Mouse (Mus musculus) adrenal gland, adult (tissue): ENCODE measurements at regions not wholly inside any gene's neighbourhood (a gene's known extent, or its start where the extent isn't known, plus 50 kb on each side); places are given as distances from the start of the nearest gene placed in this dataset.

ENCODE experiments used
- DNase-seq, 2 experiments: peaks; one replicate each; pipeline ENCODE4 v3.0.0; 2022 to 2023; ENCODE audit warnings: low spot score in 1 of 2; ENCODE audit not compliant: inconsistent age in 2 of 2

DNA sequence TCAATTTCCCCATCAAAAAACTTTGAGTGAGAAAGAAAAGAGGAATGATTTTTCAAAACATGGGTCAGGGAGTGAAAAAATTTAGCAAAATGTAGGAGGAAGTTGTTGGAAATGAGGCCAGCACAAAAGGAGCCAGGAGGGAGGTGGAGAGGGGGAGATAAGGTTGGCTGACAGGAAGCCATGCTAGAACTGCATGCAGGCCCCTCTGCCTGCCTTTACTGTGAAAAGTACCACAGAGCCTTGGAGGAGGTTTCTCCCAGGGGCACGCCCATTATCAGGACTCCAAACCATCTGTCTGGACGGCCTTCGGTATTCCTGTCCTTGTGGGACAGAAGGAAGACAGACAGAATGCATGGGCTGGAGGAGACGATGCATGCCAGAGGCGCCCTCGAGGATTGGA is 183.3 kb upstream of the Gm15217 start:
- no peak for DNase-seq

DNA sequence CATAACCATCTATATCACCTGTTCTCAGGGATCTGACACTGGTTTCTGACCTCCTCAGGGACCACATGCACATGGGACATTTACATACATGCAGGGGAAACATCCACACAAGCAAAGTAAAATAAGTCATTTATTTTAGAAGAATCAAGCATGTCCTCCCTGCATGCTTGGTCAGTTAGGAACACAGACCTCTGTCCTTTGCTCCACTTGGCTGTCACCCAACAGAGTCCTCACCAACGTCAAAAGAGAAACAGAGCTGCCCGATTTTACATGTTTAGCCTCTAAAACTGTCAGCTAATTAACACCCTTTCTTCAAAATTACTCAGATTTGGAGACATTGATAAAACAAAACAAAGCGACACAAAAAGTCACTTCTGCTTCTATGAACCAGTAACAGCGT is 176.4 kb upstream of the Gm15217 start:
- DNase-seq: no peak

- DNase-seq: no peak
Measured at GRCm38 (mm10) chr14:46220483-46220882, 158.7 kb upstream of the Gm15217 start.

DNA sequence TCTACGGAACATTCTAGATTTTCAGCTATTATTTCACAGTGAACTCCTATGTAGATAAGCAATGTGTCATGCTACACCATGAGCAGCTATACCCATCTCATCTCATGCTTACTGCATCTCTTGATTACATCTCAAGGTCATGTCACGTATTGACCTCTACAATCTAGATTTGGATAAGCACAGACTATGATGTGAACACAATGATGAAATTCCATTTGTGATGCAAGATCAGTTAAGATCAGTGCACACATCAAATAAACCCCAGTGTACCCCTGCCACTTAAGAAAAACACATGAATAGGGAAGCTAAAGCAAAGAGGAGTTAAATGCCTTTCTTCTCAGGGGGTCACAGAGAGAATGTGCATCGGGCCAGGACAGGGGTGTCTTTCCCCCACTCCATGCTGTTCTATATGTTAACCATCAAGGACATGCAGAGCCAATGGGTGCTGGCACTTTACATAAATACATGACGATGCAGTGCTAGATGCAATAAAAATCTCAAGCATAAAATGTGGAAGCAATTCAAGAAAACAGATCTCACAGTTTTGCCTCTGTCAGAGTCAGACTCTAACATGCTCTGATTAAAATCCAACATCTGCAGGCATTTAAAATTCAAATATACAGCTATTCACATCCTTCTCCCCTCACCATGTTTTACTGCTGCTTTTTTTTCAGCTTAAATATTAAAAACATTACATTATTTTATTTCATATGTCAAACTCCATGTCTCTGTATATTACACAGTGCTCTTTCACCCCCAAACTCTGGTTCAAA is 157.1 kb upstream of the Gm15217 start:
- DNase-seq: no peak

- DNase-seq: no peak
Measured at GRCm38 (mm10) chr14:46223008-46223407, 156.2 kb upstream of the Gm15217 start.

GRCm38 (mm10) chr14:46224421-46224950 is 154.7 kb upstream of the Gm15217 start:
- DNase-seq: no peak

DNA sequence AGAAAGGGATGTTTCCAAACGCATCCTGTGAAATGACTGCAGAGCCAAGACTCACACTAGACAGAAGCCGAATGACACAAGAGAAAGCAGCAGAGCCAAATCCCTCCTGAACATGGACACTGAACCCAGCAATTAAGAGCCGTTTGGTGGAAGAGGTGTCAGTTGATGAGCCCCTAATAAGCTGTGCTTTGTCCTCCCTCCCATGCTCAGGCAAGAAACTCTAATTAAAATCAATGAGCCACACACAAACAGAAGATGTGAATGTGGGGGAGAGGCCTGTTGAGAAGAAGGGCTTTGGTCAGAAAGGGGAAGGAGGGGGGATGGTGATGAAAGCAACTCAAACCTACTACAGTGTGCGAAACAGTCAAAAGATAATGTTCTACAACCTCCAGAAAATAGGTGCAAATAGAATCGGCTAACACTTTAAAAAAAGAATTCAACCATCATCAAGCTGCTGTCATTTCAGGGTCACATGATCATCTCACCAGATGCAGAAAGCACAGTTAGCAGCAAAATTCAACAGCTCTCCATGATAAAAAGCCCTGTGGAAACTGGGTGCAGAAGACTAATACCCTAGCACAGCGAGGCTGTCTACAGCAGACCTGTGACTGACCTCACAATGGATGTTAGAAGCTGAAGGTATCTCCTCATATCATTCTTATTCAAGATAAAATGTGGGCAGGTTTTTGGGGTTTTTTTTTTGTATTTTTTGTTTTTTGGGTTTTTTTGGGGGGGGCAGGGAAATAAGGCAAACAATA is 153.2 kb upstream of the Gm15217 start:
- no peak for DNase-seq

- DNase-seq: no peak
Measured at GRCm38 (mm10) chr14:46234040-46234439, 145.2 kb upstream of the Gm15217 start.

GRCm38 (mm10) chr14:46234835-46235234 is 144.4 kb upstream of the Gm15217 start:
- DNase-seq: no peak

DNA sequence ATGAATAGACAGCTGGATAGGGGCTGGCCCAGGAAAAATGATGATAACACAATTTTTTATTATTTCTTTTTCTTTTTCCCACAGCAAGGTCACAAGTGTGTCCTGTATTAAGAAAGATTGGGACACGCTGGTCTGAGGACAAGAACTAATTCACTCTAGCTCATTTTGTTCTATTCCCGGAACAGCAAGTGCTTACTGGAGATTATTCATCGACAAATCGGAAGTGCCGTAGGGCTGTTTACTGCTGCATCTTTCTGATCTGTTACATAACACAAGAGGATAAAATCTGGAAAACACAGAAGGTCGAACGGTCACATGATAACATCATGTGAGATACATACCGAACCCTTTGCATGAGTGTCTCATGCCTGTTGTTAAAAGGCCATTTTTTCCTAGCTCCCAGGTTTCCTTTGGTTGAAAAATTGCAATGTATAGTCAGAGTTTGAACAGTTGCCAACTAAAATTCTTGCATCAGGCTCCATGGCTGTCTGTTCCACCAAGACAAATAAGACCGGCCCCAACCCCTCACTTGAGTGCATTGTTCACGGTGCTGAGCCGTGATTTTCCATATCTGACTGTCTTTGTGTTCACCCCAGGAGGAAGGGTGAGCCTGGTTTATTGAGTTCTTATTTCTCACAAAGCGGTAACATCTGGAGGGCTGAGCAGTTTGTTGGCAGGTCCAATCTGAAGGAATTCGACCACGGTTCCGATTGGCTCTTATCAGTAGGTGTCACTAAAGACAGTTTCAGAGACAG is 139.0 kb upstream of the Gm15217 start:
- no peak for DNase-seq

DNA sequence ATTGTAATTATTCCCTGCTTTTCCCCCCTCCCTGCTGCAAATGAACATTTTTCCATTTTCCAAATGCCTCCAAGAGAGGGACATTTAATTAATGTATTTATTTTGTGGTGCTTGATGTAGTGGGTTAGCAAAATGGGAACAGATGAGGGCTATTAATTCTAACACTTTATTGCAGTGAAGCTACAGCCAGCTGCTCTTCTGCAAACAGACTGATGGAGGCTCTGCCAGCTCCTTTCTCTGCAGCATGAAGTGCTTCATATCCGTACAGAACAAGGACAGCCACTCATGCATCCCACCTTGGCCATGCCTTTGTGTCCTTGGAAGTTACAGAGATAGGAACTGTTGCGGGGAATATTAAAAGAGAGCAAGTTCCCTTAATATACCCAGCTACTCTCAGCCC is 138.3 kb upstream of the Gm15217 start:
- DNase-seq: no peak

- DNase-seq: no peak
Measured at GRCm38 (mm10) chr14:46247491-46248484, 131.4 kb upstream of the Gm15217 start.

DNA sequence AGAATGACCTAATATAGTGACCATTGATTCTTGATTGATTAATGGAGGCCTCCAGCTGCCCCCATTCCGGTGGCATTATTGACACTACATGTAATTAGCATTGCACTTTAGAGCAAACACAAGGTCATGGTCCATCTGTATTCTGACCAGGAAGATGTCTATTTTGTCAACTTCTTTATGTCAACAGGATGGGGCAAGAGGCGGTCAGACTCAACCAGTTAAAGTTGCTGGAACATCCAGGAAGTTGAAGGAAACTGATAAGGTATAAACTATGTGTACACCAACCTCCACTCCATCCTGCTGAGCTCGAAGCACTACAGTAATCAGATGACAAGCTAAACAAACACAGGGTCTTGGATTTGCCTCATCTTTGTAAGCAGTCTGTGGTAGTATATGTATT is 130.1 kb upstream of the Gm15217 start:
- DNase-seq: no peak

DNA sequence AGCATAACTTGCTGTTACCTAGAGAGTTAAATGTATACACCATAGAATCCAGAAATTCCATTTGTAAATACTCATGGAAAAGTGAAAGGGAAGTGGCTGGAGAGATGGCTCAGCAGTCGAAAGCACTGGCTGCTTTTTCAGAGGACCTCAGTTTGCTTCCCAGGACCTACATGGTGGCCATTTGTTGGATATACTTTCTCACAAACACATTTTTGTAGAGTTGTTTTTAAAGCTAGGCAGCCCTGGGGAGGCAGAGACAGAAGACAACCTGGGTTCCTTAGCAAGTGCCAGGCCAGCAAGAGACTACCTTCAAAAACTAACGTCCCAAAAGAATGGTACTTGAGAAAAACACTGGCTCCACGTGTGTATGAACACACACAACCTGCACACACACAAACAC is 124.0 kb upstream of the Gm15217 start:
- no peak for DNase-seq

DNA sequence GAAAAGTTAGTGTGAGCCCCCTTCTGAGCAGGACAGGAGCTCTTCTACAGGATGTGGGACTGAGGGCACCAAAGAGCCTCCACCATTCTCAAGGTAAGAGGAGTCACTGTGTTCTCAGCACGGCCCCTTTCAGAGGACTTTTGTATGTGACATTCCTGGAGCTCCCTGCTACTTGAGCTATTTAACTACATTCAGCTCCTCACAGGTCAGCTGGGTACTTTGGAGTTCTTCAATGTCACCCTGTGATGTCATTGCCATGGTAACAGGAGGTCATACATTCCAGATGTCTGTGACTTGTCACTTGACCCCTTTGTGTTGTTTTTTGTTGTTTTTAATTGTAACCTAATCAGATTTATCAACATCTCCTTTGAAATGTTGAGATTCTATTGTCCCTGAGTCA is 122.9 kb upstream of the Gm15217 start:
- no peak for DNase-seq

DNA sequence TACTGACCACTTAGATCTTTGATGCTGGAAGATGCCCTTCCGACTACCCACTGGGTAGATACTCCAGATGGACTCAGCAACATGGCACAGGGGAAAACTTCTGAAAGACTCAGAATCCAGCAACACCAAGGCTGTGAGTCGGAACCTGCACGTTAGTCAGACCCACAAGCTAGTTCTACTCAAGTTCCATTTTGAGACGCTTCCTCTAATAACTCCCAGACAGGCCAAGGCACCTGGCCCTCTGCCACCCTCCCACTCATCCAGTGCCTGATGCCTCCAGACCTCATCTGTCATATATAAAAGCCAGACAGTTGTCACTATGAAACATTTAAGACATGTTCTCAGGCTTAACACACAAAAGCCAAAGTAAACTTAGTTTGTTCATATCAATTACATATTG is 121.9 kb upstream of the Gm15217 start:
- no peak for DNase-seq

GRCm38 (mm10) chr14:46258551-46258950 is 120.7 kb upstream of the Gm15217 start:
- no peak for DNase-seq

- no peak for DNase-seq
Measured at GRCm38 (mm10) chr14:46260291-46260980, 118.8 kb upstream of the Gm15217 start.

- no peak for DNase-seq
Measured at GRCm38 (mm10) chr14:46275455-46275854, 103.8 kb upstream of the Gm15217 start.
